Mouse (Mus musculus): ENCODE data around the gene Lrrc42.
A peak's percentile ranks its signal among the peaks of the same experiment; 100 is the strongest.

Gene Lrrc42

DNA sequence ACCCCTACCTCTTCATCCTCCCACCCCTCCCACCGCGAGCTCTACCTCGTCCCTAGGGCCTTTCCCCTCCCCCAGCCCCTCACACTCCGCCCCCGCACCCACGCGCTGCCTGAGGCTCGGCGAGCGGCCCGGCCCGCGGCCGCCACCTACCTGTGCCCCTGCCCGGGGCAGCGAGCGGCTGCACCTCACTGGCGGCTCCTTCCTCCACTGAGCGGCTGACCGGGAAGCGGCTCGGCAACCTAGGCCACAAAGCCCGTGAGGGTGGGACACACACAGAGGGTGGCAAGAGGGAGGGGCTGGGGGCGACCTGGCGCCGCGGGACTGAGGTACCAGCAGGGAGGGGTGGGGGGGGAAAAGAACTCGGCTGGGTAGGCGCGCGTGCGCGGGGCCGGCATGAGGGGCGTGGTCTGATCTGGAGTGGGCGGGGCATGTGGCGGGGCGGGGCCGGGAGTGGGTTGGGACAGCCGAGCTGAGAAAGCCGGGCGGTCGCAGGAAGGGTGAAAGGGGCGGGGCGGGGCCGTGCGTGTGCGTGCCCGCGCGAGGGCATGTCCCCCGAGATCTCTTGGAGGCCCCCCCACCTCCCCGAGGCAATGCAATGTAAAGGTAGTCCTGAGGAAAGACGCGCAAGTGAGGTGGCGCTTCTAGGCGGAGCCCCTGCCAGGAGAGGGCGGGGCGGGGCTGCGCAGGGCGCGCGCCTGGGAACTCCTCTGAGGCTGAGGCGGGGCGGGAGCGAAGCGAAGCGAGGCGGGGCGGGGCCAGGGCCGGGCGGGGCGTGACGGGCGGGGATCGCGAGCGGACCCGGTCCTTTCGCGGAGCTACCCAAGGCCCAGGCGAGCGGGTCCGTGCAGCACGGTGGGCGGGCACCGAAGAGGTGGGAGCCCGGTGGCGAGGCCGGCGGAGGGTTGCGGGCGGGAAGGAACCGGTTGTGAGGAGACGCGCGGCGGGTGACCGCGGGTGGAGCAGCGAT lies at the start of gene Lrrc42, which contains the start of gene Hspb11:
TSS of gene Lrrc42 (minus strand) at position 408 of the 967 bp plus-strand sequence.
TSS of gene Hspb11 (plus strand) at position 469 of the 967 bp plus-strand sequence.
- peak; percentile 94 for DNase-seq (ENCODE audit: low read depth in 2 of 2, low spot score in 2 of 2)

DNA sequence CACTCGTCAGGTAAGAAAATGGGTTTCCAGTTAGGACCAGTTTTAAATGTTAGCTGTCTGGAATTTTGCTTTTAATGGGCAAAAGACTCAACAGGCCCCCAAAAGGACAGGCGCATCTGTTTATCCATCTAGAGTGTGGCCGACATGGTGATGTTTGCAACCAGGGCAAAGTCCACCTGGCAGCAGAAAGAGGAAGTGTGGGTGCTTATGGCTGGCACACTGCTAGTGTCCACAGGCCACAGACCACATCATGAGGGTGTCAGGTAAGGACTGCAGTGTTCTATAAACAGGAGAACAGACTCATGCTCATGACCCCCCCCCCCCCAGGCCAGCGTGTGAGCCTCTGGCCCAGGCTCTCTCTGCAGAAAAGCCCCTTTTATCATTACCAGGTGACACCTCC lies 49.5 kb upstream of the Lrrc42 start:
- no peak for DNase-seq (ENCODE audit: low read depth in 2 of 2, low spot score in 2 of 2)

DNA sequence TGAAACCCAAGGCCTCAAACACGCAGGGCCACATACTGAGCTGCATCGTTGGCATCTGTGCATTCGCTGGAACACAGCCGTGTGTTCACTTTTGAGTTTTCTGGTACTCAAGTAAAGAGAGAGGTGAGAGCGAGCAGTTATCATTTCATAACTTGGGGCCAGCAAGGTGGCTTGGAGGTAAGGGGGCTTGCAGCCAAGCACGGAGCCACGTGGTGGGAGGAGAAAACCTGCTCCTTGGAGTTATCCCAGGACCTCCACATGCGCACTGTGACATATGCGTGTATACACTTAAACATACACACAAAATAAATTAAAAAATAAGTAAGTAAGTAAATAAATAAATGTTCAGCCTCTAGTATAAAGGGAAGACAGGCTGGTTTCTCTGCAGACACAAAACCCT lies 48.9 kb upstream of the Lrrc42 start:
- DNase-seq (ENCODE audit: low read depth in 2 of 2, low spot score in 2 of 2): no peak

DNA sequence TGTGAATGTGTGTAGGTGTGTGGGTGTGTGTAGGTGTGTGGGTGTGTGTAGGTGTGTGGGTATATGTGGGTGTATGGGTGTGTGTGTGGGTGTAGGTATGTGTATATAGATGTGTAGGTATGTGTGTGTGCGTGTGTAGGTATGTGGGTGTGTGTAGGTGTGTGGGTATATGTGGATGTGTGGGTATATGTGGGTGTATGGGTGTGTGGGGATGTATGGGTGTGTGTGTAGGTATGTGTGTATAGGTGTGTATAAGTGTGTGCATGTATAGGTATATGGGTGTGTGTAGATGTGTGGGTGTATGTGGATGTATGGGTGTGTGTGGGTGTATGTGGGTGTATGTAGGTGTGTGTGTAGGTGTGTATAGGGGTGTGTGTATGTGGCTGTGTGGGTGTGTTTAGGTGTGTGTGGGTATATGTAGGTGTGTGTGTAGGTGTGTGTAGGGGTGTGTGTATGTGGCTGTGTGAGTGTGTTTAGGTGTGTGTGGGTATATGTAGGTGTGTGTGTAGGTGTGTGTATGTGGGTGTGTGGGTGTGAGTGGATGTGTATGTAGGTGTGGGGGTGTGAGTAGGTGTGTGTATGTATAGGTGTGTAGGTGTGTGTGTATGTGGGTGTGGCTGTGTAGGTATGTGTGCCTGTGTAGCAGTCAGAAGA lies 47.7 kb upstream of the Lrrc42 start:
- DNase-seq (ENCODE audit: low read depth in 2 of 2, low spot score in 2 of 2): no peak

DNA sequence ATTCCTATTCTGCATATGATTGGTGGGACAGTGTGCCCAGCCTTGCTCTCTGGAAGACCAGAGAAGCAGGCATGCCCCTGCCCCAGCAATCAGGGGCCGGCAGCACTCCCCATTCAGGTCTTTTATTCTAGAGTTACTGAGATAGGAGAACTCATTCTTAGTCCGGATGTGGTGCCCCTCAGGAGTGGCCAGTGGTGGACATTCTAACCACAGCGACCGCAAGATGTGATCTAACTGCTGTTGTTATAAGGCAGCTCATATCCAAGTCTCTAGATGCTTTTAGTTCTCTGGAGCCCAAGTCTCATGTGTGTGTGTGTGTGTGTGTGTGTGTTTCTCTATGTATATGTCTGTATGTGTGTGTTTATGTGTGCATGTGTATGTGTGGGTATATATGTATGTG lies 47.0 kb upstream of the Lrrc42 start:
- DNase-seq (ENCODE audit: low read depth in 2 of 2, low spot score in 2 of 2): no peak

DNA sequence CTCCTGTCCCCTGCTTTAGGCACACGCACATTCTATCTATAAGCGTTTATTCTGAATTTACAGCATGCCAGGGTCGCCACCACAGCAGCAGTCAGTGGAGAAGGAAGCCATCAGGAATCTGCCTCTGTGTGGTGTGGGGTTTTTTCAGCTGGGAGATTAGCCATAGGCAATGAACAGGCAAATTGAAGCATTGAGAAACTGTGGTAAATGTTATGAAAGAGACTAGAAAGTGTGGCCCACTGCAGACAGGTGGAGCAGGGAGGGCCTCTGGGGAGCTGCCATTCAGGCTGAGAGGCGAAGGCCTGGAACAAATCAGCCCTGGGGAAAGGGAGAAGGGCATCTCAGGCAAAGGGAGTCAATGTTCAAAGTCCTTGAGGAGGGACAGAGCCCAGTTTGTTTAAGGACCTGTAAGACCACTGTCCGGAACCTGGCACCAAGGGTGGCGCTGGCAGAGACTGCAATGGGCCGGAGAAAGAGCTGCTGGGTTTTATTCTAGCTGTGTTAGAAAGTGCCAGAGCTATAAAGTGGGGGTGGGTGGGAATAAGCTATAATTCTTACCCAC lies 46.5 kb upstream of the Lrrc42 start:
- DNase-seq (ENCODE audit: low read depth in 2 of 2, low spot score in 2 of 2): no peak

DNA sequence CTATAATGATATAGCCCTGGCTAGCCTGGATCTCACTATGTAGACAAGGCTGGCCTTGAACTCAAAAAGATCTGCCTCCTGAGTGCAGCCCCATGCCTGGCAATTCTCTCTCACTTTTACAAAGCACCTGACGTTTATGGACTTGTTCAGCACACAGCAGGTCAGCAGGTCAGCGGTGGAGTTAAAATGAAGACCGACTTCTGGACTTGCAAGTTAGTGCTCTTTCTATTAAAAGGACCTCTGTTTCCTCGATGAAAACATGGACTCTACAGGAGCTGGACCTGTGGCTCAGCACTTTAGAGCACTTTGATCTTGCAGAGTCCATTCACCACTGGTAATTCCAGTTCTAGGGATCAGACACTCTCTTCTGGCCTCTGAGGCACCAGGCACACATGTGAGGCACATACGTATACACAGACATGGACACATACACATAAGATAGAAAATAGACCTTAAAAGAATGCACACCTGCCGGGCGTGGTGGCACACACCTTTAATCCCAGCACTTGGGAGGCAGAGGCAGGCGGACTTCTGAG lies 44.8 kb upstream of the Lrrc42 start:
- no peak for DNase-seq (ENCODE audit: low read depth in 2 of 2, low spot score in 2 of 2)

DNA sequence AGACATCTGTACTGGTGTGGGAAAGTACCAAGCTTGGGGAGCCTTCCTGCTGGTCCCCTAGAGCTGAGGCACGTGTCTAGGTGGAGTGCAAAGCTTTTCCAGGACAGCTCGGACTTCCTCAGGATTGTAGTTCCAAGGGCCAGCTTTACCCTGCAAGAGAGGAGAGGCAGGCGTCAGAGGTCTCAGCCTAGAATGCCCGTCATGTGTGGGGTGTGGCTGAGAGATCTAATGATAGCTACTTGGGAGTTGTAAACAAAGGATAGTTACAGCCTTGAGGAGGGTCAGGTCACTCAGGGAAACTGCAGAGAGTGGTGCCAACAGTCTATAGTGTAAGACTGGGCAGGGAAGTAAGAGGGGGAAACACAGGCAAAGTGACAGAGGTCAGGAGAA lies 38.9 kb upstream of the Lrrc42 start:
- no peak for DNase-seq (ENCODE audit: low read depth in 2 of 2, low spot score in 2 of 2)

DNA sequence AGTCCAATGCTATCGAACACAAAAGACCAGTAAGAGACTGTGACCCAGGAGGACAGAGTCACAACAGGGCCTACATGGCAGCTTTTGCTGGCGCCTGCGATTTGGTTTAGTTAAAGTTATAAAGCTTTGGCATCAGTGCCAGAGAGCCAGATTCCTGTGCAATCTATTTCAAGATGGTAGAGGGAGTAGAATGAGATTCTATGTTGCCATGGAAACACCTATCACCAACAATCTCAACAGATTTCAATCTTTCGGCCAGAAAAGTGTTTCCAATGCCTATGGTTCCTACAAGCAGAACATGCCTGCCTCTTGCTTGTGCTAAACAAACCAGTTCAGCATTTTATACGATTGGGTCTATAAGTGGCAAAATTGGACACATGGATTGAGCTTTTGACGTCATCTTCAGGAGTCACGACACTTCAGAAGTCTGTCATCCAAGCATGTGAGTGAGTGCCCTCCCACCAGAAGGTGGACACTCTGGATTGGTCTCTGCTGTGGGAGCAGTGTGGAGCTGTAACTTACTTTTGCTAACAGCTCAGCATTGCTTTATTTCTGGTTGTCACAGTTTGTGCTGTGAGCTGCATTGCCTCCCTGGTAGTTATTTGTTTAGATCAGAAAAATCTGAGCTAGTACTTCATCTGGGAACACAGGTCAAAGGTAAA lies 38.4 kb upstream of the Lrrc42 start:
- no peak for DNase-seq (ENCODE audit: low read depth in 2 of 2, low spot score in 2 of 2)

DNA sequence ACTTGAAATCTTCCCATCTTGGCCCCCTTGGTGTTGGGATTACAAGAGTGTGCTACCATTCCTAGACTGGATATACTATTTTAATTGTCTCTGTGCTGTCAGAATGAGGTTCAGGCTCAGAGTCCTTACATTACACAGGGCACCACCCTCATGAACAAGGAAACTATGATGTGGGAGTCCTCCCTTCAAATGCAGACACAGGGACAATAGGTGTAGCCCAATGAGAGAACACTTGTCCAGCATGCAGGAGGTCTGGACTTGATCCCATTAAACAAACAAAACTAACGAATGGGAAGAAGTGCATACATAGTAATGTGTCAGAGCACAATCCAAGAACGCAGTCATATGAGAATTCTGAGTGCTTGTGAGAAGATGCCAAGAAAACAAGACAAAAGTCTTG lies 34.2 kb upstream of the Lrrc42 start:
- no peak for DNase-seq (ENCODE audit: low read depth in 2 of 2, low spot score in 2 of 2)

DNA sequence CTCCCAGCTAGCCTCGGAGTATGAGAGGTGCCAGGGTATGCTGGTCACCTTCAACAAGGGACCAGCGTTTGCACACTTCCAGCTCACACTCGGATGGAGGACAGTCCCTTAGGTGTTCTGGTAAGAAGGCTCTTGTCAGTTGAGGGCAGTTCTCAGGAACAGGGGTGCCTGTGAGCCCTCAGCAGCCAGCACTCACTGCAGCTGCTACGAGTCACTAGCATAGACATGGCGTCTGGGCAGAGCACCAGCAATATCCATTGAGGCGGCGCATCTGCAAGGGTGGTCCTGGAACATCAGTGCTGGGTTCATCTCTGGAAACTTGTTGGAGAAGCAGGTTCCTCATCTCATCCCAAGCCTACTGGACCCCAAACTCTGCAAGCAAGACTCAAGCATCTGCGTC lies 33.1 kb upstream of the Lrrc42 start:
- no peak for DNase-seq (ENCODE audit: low read depth in 2 of 2, low spot score in 2 of 2)

DNA sequence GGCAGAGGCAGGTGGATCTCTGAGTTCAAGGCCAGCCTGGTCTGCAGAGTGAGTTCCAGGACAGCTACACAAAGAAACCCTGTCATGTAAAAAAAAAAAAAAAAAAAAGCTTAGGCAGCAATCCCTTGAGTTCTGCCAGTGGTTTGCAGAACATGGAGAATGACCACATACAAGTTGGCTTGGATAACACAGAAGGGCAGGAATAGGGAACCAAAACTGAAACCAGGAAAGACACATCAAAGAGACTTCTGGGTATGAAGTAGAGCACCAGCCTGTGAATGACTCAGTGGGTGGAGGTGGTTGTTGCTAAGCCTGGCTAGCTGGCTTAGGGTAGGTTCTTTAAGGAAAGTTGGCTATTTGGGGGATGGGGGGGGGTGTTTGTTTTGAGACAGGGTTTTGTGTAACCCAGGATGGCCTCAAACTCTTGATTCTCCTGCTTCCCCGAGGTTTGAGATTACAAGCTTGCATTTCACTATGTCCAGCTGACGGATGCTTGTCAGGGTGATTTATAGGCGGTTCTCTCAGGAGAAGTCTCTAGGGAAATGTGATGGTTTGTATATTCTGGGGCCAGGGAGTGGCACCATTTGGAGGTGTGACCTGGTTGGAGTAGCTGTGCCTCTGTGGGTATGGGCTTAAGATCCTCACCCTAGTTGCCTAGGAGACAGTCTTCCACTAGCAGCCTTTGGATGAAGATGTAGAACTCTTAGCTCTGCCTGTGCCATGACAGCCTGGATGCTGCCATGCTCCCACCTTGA lies 32.3 kb upstream of the Lrrc42 start:
- DNase-seq (ENCODE audit: low read depth in 2 of 2, low spot score in 2 of 2): no peak

DNA sequence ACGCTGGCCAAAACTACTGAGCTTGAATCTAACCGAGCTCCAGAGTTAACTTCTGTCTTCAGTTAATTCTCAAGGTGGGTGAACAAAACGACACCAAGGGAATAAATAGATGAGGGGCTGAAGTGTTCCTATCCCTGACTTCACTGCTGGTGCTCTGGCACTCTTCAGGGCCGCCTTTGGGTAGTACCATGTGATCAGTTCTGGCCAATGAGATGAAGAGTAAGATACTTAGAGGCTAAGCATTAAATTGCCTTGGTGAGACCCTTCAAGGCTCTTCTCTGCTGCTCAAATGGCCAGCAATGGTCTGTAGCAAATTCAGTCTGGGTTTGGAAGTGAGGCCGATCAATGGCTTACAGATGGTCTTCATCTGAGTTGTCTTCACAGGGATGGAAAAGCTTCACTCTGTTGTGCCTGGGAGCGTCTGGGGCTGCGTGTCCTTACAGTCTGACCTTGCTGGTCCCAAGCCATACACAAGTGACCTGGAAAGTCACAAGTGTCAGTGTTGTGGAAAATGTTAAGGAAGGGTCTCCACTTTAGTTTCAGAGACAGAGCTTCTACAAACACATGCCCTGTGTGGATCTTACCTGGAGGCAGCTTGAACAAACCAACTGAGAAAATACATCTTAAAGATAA lies 27.6 kb upstream of the Lrrc42 start:
- no peak for DNase-seq (ENCODE audit: low read depth in 2 of 2, low spot score in 2 of 2)

DNA sequence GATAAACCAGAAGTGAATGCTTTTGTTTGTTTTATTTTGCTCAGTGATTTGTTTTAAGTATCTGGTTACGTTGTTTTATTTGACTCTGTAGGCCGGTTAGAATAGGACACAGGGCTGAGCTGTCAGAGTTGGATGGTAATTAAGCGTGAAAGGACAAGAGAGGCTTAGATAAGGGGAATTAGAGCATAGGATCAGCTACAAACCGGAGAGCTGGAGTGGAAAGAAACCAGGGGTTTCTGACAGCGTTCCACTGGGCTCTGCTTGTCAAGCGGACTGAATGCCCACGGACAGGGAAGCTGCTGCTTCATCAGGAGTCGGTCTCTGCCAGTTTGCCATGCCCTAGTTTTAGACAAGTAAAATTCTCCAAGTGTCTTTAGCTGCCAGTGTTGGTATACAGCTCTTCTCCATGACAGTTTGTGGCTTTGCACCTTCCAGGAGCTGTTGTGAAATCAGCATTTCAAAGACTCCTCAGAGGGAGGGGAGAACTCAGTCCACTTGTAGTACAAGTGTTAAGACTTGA lies 24.9 kb upstream of the Lrrc42 start:
- no peak for DNase-seq (ENCODE audit: low read depth in 2 of 2, low spot score in 2 of 2)

DNA sequence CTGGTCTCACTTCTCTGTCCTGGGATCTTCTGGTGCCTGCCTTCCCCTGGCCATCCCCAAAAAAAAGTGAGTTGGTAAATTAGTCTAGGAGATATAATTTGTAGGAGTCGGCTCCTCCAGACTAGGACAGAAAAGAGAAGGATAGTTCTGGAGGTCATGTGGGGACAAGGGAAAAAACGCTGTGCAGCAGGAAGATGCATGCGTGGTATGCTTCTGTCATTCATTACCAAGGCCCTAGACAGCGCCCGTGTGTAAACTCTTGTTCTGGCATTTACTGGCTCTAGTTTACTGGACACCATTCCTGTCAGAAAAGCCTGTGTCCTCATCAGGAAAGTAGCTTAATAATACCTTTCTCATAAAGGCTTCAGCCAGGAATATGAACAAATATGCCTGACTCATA lies 21.2 kb upstream of the Lrrc42 start:
- DNase-seq (ENCODE audit: low read depth in 2 of 2, low spot score in 2 of 2): no peak

DNA sequence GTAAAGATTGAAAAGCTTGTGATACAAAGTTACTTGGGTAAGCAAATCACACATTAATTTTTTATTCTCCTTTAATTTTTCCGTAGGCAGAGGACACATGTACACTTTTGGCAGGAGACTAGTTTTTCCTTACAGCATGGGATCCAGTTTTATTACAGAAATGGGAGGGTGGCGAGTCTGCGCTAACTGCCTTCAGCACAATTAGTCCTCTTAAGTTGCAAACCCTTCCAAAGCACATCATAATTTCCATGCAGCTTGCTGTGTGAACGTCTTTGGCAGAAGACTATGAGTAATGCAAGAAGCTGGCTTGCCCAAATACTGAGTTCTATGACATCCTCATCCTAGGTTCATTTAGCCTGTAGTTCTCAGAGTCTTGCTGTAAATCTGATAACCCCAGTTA lies 20.4 kb upstream of the Lrrc42 start:
- DNase-seq (ENCODE audit: low read depth in 2 of 2, low spot score in 2 of 2): no peak

DNA sequence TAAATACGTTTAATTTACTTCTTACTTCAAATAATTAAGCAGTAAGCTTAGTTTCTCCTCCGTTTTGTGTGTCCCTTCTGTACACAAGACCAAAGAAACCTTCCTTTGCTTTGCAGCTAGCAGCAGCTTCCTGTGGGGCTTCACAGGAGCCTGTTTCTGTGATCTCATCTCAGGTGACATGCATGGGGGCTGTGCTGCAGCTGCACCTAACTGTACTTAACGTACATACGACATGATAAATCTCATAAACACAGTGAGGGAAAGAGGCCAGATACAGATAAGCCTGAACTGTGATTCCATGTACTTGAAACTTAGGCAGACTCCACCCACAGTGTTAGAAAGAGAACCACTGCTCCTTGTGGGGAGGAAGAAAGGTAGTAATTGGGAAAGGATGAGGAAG lies 6.7 kb upstream of the Lrrc42 start:
- peak; percentile 54 to 67 for DNase-seq (ENCODE audit: low read depth in 2 of 2, low spot score in 2 of 2)

DNA sequence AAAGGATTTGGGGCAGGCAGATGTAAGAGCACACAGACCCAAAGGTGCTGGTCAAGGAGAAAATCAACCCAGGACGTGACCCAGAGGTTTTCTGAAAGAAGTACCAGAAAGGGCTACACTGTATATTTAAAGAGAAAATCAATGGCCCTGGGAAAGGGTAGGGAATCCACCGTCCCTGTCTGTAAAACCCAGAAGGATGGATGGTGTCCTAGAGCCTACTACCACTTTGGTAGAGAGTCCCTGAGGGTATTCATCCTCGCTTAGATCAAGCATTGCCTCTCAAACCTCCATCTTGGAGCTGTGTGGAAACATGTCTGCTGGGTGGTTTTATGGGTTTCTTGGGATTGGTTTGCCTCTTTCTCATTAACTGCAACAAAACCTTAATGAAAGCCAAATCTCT lies 1.1 kb upstream of the Lrrc42 start:
- no peak for DNase-seq (ENCODE audit: low read depth in 2 of 2, low spot score in 2 of 2)

DNA sequence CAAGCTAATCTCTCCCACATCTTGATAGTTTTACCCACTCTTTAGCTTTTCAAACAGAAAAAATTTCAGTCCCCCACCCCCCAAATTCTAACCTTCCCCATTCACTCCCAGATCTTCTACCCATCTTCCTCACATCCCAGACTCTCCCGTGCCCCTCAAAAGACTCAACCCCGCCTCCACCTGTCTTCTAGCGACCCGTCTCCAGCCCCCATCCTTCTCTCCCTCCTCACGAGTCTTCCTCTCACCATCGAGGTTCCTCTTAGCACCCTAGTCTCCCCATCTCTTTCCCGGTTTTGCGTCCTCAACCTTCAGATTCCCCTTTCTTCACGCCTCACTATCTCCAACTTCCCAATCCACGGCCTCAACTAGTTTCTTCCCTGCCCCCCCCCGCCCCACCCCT lies 810 bp downstream of the Lrrc42 start:
- DNase-seq (ENCODE audit: low read depth in 2 of 2, low spot score in 2 of 2): no peak

DNA sequence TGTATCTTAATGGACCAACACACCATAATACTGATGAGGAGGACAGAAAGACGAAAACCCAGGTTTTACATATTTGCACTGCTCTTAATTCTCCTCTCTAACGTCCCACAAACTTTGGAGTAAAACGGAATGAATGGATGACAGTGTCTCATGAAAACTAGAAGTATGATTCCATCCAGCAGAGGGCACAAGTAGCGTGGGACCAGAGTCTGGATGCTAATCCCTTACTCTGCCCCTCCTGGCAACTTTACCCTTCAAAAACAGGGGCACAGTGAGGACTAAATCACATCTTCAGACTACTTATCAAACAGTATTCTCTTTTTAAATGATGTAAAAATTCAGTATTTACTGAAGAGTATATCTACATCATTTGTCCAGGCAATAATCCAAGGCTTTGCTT lies 2.8 kb downstream of the Lrrc42 start:
- peak; percentile 32 to 61 for DNase-seq (ENCODE audit: low read depth in 2 of 2, low spot score in 2 of 2)

All from CD8-positive naive resting alpha-beta T cell, adult 2 months (primary cell).